Mouse (Mus musculus): ENCODE measurements around the gene Grid1.

Gene Grid1

DNA sequence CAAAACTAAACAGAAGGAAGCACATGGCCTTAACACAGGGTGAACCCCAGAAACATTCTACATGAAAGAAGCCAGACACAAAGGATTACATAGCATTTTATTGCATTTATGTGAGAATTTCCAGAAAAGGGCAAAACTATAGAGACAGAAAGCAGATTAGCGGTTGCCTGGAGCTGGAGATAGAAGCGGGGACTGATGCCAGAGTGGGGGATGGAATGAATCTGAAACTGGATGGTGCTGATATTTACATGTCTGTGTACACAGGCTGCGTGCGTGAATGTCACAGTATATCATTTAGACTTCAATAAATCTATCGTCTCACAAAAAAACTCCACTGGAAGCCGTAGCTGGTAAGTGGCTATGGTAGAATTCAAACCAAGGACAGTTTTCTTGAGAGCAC, 96.4 kb downstream of the Grid1 start:
- no peak for DNase-seq (ENCODE audit: low spot score in 2 of 2)

DNA sequence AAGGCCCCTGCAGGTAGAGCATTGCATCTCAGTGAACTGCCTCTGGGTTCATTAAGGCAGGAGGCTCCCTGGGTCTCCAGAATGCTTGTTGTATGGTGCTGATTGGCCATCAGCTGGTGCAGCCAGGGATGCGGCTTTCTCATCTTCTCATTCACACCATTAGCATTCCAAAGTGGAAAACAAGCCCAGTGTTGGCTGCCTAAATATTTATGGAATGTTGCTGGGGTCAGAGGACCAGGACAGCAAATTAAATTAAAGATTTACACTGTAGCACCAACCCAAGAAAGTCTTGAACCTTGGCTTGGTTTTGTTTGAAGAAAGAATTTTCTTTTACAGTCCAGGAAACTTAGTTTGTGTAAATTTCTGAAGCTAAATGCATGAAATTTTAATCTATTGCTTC, 97.2 kb downstream of the Grid1 start:
- no peak for DNase-seq (ENCODE audit: low spot score in 2 of 2)

DNA sequence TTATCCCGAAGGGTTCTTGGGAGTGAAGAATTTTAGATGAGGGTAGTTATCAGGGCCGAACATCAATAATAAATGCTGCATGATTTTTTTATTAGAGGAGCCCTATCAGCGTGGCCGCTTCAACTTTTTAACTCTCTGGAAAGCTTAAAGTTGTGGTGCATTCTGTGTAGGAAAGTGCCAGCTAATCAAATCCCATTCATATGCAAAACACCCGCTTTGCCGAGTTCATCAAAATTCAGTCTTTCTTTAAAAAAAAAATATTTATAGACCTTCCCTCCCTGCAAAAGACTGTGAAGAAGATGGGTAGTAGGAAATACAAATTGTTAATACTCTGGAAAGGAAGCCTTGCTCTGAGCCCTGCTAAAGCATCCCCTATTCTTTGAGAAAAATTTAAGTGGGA, 99.3 kb downstream of the Grid1 start:
- DNase-seq (ENCODE audit: low spot score in 2 of 2) = no peak

DNA sequence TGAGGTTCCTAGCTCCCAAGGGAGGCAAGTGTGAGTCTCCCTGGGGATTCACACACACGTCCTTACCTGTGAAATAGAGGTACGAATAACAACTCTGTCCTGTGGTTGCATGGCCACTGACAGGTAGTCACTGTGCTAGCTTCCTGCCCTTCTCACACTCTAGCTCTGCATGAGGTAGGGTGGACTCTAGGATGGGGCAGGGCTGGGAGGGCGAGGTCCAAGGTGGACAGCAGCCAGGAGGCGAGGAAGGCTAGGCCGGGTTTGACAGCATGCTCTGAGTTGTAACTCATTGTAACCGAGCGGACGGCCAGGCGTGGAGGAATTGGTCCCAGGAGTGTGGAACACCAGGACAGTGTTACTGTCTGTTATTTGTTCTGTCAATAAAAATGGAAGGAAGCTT, 101.4 kb downstream of the Grid1 start:
- DNase-seq (ENCODE audit: low spot score in 2 of 2) = no peak

DNA sequence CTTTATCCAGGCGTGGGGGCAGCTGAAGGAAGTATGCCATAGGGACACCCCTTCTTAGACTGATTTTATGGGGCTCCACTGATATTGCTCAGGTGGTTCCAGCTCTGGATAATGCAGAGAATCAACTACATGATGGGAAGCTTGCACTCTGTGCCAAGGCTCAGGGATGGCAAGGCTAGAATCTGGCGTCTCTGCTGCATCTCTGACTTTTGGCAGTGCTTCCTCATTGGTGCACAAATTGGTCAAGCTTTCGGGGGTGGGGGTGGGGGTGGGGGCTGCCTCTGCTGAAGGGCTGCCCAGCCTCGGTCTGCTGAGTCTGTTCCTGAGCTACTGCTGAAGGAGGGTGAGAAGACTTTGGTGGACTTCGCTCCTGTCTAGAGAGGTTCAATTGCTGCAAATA, 105.1 kb downstream of the Grid1 start:
- DNase-seq (ENCODE audit: low spot score in 2 of 2) = no peak

DNA sequence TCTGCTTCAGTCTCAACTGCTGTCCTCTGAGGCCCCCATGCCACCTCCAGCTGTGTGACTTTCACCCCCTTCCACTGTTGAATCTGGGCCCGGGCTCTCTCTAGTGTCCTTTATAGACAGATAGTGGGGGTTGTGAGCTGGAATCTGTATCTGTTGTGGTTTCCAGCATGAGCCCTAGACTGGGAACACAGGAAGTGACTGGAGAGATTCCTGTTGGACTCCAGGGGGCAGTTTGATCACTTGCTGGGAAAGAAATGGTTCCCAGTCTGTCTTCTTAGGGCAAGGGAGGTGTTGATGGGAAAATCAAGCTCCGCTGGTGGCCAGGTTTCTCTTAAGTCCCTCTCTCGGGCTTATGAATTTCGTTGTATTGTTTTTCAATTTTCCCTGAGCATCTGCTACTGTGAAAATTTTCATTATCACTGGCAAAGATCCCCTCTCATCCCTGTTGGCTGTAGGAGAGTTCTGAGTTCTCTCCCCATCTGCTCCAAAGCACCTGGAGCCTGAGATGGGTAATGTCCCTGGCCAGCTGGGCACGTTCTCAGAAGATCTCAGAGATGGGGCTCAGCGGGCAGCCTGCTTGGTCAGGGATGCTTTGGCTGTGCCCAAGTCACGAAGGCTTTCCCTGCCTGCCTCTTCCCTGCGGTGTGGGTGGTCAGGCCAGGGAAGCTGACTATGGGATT, 110.3 kb downstream of the Grid1 start:
- no peak for DNase-seq (ENCODE audit: low spot score in 2 of 2)

DNA sequence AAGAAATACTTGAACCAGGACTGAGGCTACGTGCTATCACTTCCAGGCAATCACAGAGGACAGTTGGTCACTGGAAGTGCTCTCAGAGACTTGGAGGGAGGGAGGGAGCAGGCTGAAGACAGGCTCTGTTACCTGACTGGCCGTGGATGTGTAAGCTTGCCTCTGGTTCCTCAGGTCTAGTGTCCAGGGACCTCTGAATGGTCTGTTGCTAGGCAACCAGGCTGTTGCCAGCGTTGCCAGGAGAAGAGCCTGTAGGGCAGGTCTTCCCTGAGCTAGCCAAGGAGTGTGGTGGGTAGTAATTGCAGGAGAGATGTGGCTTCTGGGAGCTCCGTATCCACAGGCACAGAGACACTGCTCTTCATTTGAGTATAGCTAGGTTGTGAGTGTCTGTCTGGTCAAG, 113.3 kb downstream of the Grid1 start:
- no peak for DNase-seq (ENCODE audit: low spot score in 2 of 2)

DNA sequence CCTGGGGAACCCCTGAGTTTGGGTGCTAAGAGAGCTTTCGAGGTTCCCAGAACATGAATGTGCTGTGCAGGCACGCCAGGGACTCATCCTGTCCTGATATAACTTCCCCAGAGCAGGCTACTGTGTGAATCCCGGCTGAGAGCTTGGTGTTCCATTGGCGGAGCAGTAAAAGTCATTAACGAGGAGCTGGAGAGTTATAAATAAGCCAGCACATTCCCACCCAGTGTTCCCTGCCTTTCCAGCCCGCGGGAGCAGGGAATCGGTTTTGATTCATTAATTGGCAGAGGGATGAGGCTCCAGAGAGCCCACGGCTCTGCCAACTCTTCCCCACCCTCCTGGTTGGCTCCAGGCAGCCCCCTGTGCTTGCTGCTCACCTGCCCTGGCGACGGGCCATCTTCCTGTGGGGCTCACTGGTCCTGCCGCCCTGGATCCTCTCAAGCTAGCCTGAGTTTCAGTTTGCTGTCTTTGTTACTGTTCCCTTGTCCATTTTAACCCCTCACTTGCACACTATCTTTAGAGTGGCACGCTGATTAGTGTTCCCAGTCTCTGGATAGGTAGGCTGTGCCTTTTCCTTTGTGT, 116.4 kb downstream of the Grid1 start:
- DNase-seq (ENCODE audit: low spot score in 2 of 2) = no peak

DNA sequence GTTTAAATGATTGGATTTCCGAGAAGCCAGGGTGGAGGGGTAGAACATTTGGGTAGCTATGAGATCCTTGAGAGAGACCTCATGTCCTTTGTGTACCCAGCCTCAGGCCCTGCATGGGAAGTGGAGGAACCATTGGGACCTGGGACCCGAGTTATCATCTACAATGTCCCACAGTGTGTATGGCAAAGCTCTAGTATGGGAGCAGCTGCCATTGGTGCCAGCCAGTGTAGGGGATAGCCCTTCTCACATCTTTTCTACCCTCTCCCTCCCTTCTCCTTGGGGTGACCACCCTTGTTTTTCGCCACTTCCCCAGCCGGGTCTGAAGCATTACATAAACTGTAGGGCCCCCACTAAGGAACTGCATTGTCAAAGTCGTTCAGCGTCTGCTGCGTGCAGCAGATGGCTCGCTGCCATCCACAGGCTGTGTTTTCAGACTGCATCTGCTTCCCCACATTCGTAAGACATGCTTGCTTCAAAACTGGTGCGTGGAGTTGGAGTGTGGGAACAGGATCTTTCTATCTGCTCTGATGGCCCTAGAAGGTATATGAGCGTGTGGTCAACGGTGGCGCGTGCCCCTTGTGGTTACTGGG, 124.6 kb downstream of the Grid1 start:
- DNase-seq (ENCODE audit: low spot score in 2 of 2) = peak in 1 of 2 experiments; percentile 47

DNA sequence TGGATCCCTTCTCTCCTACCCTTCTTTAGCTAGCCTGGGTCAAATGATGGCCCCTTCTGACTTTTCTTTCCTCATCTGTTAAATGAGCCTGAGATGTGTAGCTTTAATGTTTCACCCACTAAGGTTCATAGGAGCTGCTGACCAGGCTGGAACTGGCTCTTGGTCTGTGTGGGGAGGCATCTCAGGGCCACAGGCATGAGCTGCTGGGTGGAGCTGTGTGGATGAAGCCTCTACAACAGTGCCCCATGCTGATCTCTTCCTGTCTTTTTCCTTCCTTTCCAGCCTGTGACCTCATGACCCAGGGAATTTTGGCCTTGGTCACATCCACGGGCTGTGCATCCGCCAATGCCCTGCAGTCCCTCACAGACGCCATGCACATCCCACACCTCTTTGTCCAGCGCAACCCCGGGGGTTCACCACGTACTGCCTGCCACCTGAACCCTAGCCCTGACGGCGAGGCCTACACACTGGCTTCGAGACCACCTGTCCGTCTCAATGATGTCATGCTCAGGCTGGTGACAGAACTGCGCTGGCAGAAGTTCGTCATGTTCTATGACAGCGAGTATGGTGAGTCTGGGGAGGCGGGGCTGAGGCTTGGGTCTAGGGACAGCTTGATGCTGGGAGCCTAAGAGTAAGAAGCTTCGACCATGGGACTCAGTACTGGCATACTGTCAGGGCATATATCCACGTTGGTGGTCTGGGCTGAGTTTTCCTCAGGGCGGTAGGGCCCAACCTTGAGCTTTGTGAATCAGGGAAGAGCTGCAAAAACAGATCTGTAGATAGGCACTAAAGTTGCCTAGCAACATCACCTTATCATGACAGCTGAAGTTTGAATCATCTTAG, 125.8 kb downstream of the Grid1 start:
- no peak for DNase-seq (ENCODE audit: low spot score in 2 of 2)

DNA sequence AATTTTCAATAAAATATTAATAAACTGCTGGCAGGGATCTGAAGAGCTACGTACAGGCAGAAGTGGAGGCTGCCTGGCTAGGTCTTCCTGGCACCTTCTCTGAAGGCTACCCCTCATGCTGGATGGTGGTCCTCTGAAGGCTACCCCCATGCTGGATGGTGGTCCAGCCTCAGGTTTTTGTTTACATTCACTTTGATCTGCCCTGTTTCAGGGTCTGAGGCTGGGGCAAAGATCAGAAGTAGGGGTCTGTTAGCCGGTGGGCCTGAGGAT, 126.3 kb downstream of the Grid1 start:
- DNase-seq (ENCODE audit: low spot score in 2 of 2) = no peak

DNA sequence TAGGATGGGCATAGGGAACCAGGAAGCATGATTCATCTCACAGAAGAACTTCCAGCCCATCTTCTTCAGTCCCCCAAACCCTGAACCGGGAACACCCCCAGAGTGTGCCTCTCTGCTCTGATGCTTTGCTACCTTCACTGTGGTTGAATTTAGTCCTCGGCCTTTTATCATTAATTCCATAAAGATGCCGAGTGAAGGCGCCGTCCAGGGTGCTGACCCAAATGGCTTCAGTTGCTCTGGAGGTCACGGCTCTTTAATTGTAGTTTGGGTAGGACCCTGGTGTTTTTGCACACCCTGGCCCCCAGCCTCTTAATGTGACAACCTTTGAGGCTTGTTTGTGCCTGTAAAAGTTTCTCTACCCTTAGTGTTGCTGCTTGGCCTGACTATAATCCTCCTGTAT, 128.3 kb downstream of the Grid1 start:
- DNase-seq (ENCODE audit: low spot score in 2 of 2) = no peak

DNA sequence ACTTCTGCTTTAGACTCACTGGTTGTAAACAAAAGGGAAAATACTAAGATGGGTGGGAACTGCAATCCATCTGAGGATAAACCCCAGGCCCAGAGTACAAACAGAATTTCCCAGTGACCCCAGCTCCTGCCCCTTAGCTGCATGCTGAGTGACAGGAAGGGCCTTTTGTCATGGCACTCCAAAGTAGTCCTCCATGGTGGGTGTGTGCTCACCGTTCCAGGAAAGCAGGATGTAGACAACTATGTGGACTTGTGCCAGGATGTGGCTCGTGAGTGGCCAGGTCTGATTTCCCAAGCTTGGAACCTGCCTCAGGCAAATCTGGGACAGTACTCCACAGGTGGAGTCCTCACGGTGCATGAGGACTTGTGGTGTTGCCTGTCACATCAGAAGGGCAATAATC, 132.4 kb downstream of the Grid1 start:
- DNase-seq (ENCODE audit: low spot score in 2 of 2) = no peak

DNA sequence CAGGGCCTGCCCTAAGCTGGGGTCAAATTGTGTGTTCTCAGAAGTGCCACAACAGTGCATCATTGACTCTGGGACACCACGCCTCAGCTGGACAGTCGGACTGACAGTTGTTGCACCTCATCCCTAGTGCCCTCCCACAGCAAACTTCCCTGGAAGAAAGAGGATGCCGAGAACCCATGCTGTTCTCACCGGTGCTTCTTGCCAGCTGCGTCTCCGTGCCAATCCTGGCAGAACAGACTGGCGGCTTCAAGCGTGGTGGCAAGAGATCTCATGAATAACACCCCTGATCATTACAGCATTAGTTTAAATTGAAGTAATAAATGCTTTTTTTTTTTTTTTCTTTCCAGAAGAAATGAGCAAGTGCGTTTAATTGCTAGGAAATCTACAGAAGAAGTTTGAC, 133.7 kb downstream of the Grid1 start:
- no peak for DNase-seq (ENCODE audit: low spot score in 2 of 2)

DNA sequence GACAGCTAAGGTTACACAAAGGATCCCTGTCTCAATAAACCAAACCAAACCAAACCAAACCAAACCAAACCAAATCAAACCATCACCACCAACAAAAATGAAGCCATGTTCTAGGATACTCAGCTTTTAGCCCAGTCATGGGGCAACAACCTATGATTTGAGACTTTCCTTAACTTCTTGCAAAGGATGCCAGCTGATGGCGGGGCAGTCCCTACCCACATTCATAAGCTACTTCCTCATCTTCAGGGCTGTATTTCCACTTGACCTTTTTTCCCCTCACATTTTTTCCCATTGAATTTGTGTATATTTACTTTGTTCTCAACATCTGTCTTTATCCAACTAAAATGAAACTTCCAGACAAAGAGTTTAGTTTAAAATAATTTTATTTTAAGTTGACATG, 135.8 kb downstream of the Grid1 start:
- no peak for DNase-seq (ENCODE audit: low spot score in 2 of 2)

DNA sequence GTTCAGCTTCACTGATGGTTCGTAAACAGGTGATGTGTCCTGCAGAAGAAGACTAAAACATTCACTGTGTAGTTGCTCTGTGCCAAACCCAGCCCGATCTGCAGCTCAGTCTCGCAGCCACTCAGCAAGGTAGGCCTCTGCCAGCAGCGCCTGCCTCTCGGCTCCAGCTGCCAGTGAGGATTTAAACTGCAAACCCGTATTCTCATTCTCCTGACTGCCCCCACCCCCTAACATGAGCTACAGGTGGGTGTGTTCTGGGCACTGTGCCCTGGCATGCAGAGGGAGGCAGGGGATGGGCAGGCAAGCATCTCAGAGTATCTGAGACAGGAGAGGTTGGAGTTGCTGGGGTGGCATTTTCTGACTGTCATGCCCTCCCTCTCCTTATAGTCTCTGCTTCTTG, 140.3 kb downstream of the Grid1 start:
- DNase-seq (ENCODE audit: low spot score in 2 of 2) = peak; percentile 37 to 53

DNA sequence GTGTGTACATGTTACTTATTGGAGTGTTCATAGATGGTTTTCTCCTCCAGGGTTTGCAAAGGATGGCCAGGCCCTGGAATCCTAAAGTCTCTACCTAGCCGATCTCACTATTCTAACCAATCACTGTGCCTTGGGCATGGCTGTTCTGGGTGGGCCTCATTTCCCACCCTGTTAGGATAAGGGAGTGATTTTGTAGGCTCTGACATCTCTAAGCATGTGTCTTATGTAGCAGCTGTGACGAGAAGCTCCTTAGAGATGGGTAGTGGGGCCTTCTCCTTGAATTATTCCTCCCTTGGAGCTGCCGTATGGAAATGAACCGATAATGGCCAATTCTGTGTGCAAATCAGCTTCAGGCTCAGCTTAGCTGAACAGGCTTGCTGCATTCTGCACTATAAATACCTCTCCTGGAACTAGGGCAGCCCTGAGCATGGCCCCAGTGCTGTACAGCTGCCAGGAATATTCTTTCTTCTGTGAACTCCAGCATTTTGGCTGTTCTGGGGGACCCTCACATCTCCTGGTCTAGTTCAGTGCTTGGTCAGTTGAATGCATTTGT, 143.8 kb downstream of the Grid1 start:
- no peak for DNase-seq (ENCODE audit: low spot score in 2 of 2)

DNA sequence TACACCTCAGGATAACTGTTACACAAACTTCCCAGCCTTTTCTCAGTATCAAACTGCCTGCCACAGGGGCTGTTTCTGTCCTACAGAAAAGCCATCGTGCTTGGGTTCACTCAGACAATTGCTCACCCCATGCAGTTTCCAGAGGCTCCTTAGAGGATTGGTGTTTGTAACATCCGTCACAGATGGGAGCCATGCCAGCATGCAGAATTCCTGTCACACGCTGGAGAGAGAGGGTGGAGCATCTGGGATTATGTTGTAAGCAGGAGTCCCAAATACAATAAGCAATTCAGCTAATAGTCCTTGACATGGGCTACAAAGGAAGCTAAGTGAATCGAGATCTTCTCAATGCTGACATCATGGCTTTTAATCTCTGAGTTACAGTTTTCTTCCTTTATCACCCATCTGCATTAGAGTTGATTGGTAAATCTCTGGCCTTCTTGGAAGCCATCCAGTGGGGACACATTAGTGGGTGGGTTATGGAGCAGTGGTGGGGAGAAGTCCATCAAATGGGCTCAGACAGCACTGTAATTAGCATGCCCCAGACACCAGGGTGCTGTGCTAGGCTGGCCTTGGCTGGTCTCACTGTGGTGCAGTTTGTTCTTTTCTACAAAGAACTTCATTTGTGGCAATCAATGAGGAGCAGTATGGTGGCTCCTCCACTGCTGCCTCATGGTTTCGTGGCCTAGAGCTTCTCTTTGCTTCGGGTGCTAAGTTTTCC, 149.4 kb downstream of the Grid1 start:
- no peak for DNase-seq (ENCODE audit: low spot score in 2 of 2)

DNA sequence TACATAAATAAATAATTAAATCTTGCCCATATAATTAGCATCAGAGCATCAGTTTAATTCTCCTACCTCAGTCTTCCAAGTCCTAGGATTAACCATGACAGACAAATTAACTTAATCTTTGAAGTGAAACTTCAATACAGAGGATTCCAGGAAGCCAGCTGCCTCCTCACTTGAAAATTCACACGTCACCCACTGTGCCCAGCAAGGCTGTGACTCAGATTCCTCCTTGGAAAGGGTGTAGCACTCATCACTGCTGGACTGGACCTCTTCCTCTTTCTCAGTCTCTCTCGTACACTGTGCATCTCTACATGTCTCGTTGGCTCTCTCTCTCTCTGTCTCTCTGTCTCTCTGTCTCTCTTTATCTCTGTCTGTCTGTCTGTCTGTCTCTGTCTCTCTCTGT, 153.0 kb downstream of the Grid1 start:
- DNase-seq (ENCODE audit: low spot score in 2 of 2) = no peak

DNA sequence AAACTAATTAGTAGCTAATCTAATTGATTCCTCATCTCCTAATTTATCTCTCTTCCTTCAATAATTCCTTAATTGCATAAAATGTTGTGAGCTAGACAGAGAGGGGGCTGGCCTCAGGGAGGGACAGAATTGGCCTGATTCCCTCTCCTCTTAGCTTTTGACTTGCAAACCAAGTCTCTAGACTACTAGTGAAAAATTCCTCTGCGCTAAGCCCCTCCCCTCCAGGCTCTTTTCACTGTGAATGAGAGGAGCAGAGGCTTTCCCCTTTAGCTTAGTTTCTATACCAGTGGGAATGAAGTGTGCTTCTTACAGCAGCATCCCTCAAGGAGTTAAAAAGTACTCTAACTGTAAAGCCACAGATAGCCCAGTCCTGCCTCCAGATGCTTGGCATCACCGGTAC, 160.8 kb downstream of the Grid1 start:
- no peak for DNase-seq (ENCODE audit: low spot score in 2 of 2)

DNA sequence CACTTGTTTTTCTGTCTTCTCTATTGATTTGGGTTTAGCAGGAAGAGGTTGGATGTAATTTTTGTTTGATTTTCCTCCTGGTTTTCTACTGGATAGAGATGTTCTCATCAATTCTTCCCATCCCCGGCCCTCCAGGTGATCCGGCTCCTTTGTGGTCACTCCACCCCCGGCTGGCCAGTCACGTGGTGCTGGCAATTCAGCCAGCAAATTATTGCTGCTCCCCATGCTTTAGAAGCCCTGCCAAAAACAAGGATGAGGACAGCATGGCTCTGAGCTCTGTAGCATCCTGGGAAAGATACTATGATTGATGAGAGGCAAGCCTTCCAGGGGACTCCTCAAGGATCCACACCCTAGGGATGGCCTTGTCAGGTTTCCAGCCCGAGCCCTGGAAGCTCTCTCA, 169.2 kb downstream of the Grid1 start:
- no peak for DNase-seq (ENCODE audit: low spot score in 2 of 2)

DNA sequence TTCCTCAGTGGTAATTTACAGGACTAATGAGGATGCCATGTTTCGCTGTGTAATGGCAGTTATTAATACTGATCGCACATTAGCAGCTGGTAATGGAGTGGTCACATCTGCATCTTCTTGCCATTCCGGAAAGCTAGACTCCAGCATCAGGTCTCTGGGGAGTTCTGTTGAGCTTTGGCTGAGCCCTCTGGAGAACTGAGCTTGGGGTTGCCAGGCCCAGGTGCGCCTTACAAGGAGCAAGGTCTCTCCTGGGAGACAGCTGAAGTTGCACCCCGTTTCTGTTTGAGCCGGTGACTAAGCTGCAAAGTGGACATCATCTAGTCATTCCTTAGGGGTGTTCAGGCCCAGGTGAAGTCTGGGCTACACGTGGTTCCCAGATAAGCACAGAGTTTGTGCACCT, 186.8 kb downstream of the Grid1 start:
- DNase-seq (ENCODE audit: low spot score in 2 of 2) = peak in 1 of 2 experiments; percentile 3

Data from frontal cortex, postnatal 10 days (tissue).